Mouse (Mus musculus) stomach, embryonic 14.5 days (tissue): ENCODE results near the gene Zbtb37. TPM values are rescaled to one million over a fixed set of nuclear protein-coding genes. Genes with fewer than 3 reads are reported as not detected.

ENCODE experiments used
- ATAC-seq: fragments of 200-750 bp; cut with Nextera tagmentation; 2 replicates; pipeline ENCODE4 v1.8.0; 2017; ENCODE audit warnings: low read depth, moderate TSS enrichment; ENCODE audit not compliant: insufficient number of reproducible peaks, insufficient read depth, low FRiP score
- H3K27ac ChIP-seq: fragments of 300-500 bp; sonication (generic); 2 replicates; pipeline ENCODE4 v1.5.1; 2014; ENCODE audit warnings: mild to moderate bottlenecking, low read length, moderate library complexity, mixed read lengths
- H3K27me3 ChIP-seq: fragments of 300-500 bp; sonication (generic); 2 replicates; pipeline ENCODE4 v1.6.1; 2014; ENCODE audit warnings: low read length, control low read depth, mixed read lengths; ENCODE audit not compliant: control insufficient read depth, insufficient read depth
- H3K36me3 ChIP-seq: fragments of 300-500 bp; sonication (generic); 2 replicates; pipeline ENCODE4 v1.6.1; 2014; ENCODE audit warnings: mild to moderate bottlenecking, control low read depth, low read length, moderate library complexity, mixed read lengths; ENCODE audit not compliant: control insufficient read depth, insufficient read depth
- H3K4me1 ChIP-seq: fragments of 300-500 bp; sonication (generic); 2 replicates; pipeline ENCODE4 v1.6.1; 2014; ENCODE audit warnings: low read length, control low read depth, mixed read lengths; ENCODE audit not compliant: control insufficient read depth, insufficient read depth
- H3K4me2 ChIP-seq: fragments of 300-500 bp; sonication (generic); replicated peaks from 2 replicates; pipeline ENCODE4 v1.6.1; 2014; ENCODE audit warnings: low read depth, low read length, control low read depth
- H3K4me3 ChIP-seq: fragments of 300-500 bp; sonication (generic); 2 replicates; pipeline ENCODE4 v1.5.1; 2014; ENCODE audit warnings: low read depth, low read length, control low read depth
- H3K9ac ChIP-seq: fragments of 300-500 bp; sonication (generic); replicated peaks from 2 replicates; pipeline ENCODE4 v1.6.1; 2014; ENCODE audit warnings: low read depth, mild to moderate bottlenecking, control low read depth, low read length, moderate library complexity, mixed read lengths
- H3K9me3 ChIP-seq: fragments of 300-500 bp; sonication (generic); 2 replicates; pipeline ENCODE4 v1.6.1; 2016; ENCODE audit warnings: low read depth, low read length, control low read depth; ENCODE audit not compliant: control insufficient read depth
- WGBS: fragments of 180-500 bp; shearing (Covaris S2); extraction: QIAGEN DNeasy Blood & Tissue Kit; methylation state at CpG from one replicate; pipeline ENCODE4 v1.1.7; 2014; 5-methylcytosine and 5-hydroxymethylcytosine counted together
- polyA plus RNA-seq: library from polyadenylated mRNA; unstranded; fragments of >200 nt; fragmentation: Nextera tagmentation; extraction: Ambion mirVana; gene quantifications from 2 replicates; pipeline ENCODE4 v1.2.1, GENCODE M21; 2014

Gene Zbtb37
- polyA plus RNA-seq, 1 experiment from 2014 or later: 14.1 TPM

DNA sequence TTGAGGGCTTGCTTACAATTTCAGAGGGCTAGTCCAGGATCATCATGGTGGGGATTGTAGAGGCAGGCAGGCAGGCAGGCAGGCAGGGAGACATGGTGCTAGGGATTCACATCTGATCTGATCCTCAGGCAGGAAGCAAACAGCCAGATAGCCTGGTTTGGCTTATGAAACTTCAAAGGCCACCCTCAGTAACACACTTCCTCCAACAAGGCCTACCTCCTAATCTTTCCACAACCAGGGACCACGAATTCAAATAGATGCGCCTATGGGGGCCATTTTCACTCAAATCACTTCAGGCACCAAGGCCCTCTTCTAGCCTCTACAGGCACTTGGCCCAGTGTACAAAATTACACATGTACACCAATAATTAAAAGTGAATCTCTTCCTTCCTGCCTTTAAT is 7.5 kb downstream of the Zbtb37 start:
- Histone ChIP-seq H3K27ac (no peak overlapping the region), H3K27me3 (no peaks in the 10 kb centered on the region), H3K9me3 (no peaks in the 10 kb centered on the region), H3K4me3 (no peak overlapping the region), H3K4me2 (no peak overlapping the region), H3K9ac (no peak overlapping the region), H3K36me3 (peaks cover 30% of the 10 kb centered on the region), H3K4me1 (peaks cover 2% of the 10 kb centered on the region; the same call in 1 of the 2 replicates)
- WGBS: 78% methylated on average over 2 of the region's 2 CpGs
- no peak for ATAC-seq

DNA sequence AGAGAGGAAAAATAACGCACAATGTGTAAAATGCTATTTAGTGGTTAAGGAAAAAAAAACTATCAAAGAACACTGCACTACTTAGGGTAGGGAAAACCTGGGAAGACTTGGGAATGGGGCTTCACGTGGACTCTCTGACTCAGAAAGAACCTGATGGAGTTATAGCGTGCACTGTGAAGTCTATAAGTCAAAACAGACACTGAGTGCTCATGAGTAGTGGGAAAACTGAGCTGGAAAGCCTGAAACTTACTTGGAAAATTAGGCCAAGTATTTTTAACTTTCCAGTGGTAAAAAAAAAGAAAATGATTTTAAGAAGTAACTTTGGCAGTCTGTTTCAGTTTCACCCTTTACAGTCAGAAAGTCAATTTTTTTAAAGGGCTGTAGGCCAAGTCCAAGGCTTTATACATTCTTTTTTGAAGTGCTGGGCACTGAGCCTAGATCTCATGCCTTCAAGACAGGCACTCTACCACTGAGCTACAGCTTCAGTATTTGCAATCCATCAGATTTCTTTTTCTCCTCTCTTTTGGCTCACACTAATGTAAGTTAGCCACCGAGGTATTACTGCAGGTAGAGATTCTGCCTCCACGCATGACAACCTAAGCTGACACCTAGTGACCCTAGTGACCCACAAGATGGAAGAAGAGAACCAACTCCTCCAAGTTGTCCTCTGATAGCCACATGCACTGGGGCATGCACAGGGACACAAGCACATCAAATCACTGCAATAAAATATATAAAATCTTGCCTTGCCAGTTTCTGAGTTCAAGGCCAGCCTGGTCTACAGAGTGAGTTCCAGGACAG is 9.0 kb downstream of the Zbtb37 start:
- Histone ChIP-seq H3K4me1 (peaks cover 2% of the 10 kb centered on the region; the same call in 1 of the 2 replicates), H3K4me3 (no peak overlapping the region), H3K9ac (no peak overlapping the region), H3K9me3 (no peaks in the 10 kb centered on the region), H3K27me3 (no peaks in the 10 kb centered on the region), H3K4me2 (no peak overlapping the region), H3K27ac (no peak overlapping the region), H3K36me3 (peaks cover 15% of the 10 kb centered on the region; the same call in 1 of the 2 replicates)
- no peak for ATAC-seq
- WGBS: 73% methylated on average over 5 of the region's 5 CpGs

DNA sequence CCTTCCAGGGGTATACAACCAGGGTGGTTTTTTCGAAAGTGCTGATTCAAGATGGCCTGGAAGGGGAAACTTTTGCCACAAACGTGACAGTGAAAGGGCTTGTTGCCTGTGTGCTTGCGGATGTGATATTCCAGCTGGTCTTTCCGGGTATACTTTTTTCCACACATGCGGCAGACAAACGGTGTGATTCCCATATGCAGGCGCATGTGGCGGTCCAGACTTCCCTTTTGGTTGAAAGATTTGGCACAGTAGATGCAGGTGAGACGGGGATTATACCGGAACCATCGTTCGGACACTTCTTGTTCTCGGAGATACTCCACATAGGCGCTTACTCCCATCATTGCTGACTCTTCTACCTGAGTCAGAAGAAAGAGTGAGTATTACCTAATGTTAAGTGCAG is 14.6 kb downstream of the Zbtb37 start:
- H3K27me3 ChIP-seq: no peaks in the 10 kb centered on the region
- peaks cover 22% of the 10 kb centered on the region for H3K36me3 ChIP-seq
- WGBS: 93% methylated on average over 14 of the region's 14 CpGs
- H3K4me2 ChIP-seq: no peak overlapping the region
- no peaks in the 10 kb centered on the region for H3K4me1 ChIP-seq
- no peak overlapping the region for H3K4me3 ChIP-seq
- no peak for ATAC-seq
- no peak overlapping the region for H3K9ac ChIP-seq
- no peaks in the 10 kb centered on the region for H3K9me3 ChIP-seq
- no peak overlapping the region for H3K27ac ChIP-seq

DNA sequence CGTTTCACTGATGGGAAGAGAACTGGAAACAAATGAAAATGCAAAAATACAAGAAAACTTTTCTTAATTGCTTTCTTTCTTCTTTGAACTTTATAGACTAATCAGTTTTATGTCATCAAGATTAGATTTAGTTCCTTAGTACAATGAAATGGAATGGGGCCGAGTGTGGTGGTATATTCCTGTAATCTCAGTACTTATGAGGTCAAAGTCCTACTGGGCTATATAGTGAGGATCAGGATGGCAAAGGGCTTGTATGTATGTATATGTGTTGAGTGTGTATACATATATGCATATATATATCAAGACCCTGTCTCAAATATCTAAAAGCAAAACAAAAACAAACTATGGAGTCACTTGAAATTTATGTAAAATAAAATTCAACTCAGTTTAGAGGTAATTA is 18.3 kb downstream of the Zbtb37 start:
- no peaks in the 10 kb centered on the region for H3K27me3 ChIP-seq
- peaks cover 32% of the 10 kb centered on the region for H3K36me3 ChIP-seq
- no peak for ATAC-seq
- WGBS: 80% methylated on average over 2 of the region's 2 CpGs
- no peaks in the 10 kb centered on the region for H3K4me1 ChIP-seq
- H3K27ac ChIP-seq: no peak overlapping the region
- no peaks in the 10 kb centered on the region for H3K9me3 ChIP-seq
- no peak overlapping the region for H3K4me2 ChIP-seq
- no peak overlapping the region for H3K9ac ChIP-seq
- H3K4me3 ChIP-seq: no peak overlapping the region

DNA sequence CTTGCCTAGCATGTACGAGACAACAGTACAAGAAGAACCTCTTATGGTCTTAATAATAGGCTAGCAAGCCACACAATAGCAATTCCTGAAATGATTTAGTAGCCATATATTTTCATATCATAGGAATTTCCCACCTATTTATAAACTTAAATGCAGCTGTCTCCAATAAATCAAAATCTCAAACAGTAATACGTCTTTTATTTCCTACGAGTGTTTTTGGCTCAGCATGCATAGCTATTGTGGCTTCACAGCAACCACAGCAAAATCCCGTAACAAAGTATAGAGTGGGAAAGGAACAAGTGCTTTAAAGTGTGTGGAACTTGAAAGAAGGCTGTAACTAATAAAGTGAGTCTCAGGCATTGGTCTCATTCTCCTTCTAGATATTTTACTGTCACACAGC is 24.2 kb downstream of the Zbtb37 start:
- H3K4me3 ChIP-seq: no peak overlapping the region
- no peak overlapping the region for H3K9ac ChIP-seq
- no peaks in the 10 kb centered on the region for H3K27me3 ChIP-seq
- H3K9me3 ChIP-seq: no peaks in the 10 kb centered on the region
- no peak overlapping the region for H3K4me2 ChIP-seq
- peaks cover 10% of the 10 kb centered on the region for H3K36me3 ChIP-seq
- no peak for ATAC-seq
- WGBS: 75% methylated on average over 4 of the region's 4 CpGs
- no peak overlapping the region for H3K27ac ChIP-seq
- no peaks in the 10 kb centered on the region for H3K4me1 ChIP-seq

DNA sequence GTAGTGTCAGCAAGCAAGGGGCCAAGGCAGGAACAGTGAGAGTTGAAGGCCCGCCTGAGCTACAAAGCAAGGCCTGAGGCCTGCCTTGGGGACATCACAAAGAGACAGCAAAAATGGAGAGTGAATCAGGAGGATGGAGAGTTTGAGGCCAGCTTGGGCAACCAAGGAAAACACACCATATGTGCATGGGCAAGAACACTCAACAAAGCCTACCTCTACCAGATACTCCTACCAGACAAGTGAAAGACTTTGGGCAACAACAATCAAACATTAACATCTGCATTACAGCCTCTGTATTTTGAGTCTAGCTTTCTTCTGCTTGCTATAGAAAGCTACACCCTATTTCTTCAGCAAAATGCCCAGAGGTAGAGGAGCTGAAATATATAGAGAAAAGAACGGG is 26.6 kb downstream of the Zbtb37 start:
- 100% methylated on average over 2 of the region's 2 CpGs for WGBS
- no peak for ATAC-seq
- Histone ChIP-seq H3K4me3 (no peak overlapping the region), H3K4me2 (no peak overlapping the region), H3K9ac (no peak overlapping the region), H3K27me3 (no peaks in the 10 kb centered on the region), H3K9me3 (no peaks in the 10 kb centered on the region), H3K27ac (no peak overlapping the region), H3K4me1 (no peaks in the 10 kb centered on the region), H3K36me3 (peaks cover 10% of the 10 kb centered on the region)

DNA sequence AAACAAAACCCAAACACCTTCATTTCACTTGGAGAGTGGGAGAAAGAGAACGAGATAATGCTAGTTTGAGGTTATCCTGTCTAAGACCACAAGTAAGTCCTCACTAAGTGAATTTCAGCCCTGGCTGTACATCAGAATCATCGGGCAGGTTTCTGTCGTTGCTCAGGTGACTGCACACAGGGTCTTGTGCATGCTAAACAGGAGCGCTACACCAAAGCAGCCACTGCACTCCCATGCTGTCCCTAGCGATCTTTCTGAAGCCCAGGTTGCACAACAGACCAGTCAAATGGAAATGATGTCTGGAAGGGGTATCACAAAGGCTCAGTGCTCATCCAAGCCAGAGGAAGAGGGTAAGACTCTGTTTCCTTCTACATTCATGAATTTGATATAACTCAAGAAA is 28.2 kb downstream of the Zbtb37 start:
- 83% methylated on average over 5 of the region's 5 CpGs for WGBS
- Histone ChIP-seq H3K4me1 (no peaks in the 10 kb centered on the region), H3K9ac (no peak overlapping the region), H3K4me3 (no peak overlapping the region), H3K9me3 (no peaks in the 10 kb centered on the region), H3K27ac (no peak overlapping the region), H3K4me2 (no peak overlapping the region), H3K36me3 (no peaks in the 10 kb centered on the region; the same call in 1 of the 2 replicates), H3K27me3 (no peaks in the 10 kb centered on the region)
- no peak for ATAC-seq

DNA sequence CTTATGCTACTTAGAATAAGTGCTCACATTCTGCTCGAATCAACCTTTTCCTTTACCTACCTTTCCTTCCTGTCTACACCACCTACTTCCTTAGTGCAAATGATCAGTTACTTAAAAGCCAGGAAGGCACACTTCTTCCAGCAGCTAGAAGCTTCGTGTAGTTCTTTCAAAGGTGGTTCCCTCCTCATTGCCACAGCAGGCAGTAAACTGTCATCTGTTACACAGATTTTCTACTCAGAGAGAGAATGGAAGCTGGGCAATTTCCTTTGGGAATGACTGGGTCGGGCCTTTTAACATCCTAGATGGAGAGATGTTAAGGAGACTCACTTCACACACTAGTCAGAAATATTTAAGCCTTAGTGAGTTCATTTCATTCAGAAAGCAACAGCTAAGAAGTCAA is 29.1 kb downstream of the Zbtb37 start:
- H3K4me1 ChIP-seq: no peaks in the 10 kb centered on the region
- no peaks in the 10 kb centered on the region; the same call in 1 of the 2 replicates for H3K36me3 ChIP-seq
- no peak overlapping the region for H3K9ac ChIP-seq
- ATAC-seq: no peak
- H3K4me2 ChIP-seq: no peak overlapping the region
- no peaks in the 10 kb centered on the region for H3K27me3 ChIP-seq
- 82% methylated on average over 3 of the region's 3 CpGs for WGBS
- no peak overlapping the region for H3K27ac ChIP-seq
- no peaks in the 10 kb centered on the region for H3K9me3 ChIP-seq
- no peak overlapping the region for H3K4me3 ChIP-seq

DNA sequence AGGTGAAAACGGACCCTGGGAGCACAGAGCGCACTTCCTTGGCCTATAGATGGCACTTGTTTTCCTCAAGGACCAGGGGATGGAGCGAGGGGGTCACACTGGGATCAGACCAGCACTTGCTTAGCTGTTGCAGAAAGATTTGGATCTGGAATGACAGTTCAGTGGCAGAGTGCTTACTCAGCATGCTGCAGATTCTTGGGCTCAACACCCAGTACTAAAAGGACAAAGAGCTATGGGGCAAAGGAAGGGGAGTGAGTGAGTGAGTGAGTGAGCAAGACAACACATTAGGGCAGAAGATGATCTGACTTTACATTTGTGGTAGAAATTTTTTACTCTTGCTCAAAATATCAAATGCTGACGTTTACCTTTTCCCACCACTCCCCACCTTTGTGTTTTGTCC is 29.7 kb downstream of the Zbtb37 start:
- H3K27me3 ChIP-seq: no peaks in the 10 kb centered on the region
- 70% methylated on average over 4 of the region's 4 CpGs for WGBS
- H3K4me3 ChIP-seq: no peak overlapping the region
- no peaks in the 10 kb centered on the region for H3K4me1 ChIP-seq
- H3K9me3 ChIP-seq: no peaks in the 10 kb centered on the region
- no peak overlapping the region for H3K9ac ChIP-seq
- ATAC-seq: no peak
- no peak overlapping the region for H3K4me2 ChIP-seq
- H3K27ac ChIP-seq: no peak overlapping the region
- H3K36me3 ChIP-seq: no peaks in the 10 kb centered on the region; the same call in 1 of the 2 replicates
